Mouse (Mus musculus) adipocyte (in vitro differentiated cells): ENCODE results near the gene Kpna4.
A peak's percentile ranks its signal among the peaks of the same experiment; 100 is the strongest.

Experiments
- DNase-seq: peaks from one replicate; pipeline ENCODE4 v3.0.0-alpha.2; 2016; ENCODE audit warnings: low spot score

Kpna4 gene

GRCm38 (mm10) chr3:69126509-69127345 lies at the start of gene Kpna4:
Gene Kpna4 (minus strand): TSS chr3:69127113.
- DNase-seq = peak; percentile 93

GRCm38 (mm10) chr3:69175229-69175628 lies 48.3 kb upstream of the Kpna4 start:
- DNase-seq = no peak

DNA sequence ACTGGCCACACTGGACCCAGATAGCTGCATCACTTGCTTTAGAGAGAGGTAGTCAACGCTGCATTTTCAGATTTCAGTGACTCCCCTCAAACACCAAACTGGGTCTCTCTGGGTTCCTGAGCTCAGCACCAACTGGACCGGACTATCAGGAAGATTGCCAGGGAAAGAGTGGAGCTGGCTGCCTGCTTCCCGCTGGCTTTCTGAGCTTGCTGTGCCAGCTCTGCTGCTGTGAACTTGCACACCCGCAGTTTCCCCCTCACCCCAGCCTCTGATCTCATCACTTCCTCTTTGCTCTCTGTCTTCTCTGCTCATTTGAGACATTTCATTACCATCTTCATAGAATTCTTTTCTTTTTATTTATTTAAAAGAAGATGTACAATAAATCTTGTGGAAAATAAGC lies 44.2 kb upstream of the Kpna4 start:
- DNase-seq = no peak

GRCm38 (mm10) chr3:69169796-69170195 lies 42.9 kb upstream of the Kpna4 start:
- no peak for DNase-seq

GRCm38 (mm10) chr3:69168724-69169123 lies 41.8 kb upstream of the Kpna4 start:
- no peak for DNase-seq

DNA sequence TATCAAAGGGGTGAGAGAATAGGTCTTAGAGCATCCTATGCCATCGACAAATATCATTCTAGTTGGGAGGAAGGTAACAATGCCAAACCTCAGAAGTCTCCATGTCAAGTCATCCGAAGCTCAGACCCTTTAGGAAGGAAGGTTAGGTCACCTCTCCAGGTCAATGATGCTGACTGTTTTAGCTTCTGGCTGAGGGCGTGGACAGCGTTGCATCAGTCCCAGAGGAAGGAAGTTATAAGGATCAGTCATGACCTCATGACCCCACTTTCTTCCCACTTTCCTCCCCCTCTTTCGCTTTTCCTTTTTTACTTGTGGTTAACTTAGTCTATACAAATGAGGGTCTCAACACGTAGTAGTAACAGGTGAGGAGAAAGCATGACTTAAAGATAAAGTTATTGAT lies 36.1 kb upstream of the Kpna4 start:
- DNase-seq = no peak

GRCm38 (mm10) chr3:69160429-69160828 lies 33.5 kb upstream of the Kpna4 start:
- no peak for DNase-seq

GRCm38 (mm10) chr3:69159501-69159900 lies 32.6 kb upstream of the Kpna4 start:
- DNase-seq = no peak

- DNase-seq = no peak
Measured at GRCm38 (mm10) chr3:69157886-69158285, 31.0 kb upstream of the Kpna4 start.

- no peak for DNase-seq
Measured at GRCm38 (mm10) chr3:69156484-69156883, 29.6 kb upstream of the Kpna4 start.

GRCm38 (mm10) chr3:69154691-69155090 lies 27.8 kb upstream of the Kpna4 start:
- no peak for DNase-seq

DNA sequence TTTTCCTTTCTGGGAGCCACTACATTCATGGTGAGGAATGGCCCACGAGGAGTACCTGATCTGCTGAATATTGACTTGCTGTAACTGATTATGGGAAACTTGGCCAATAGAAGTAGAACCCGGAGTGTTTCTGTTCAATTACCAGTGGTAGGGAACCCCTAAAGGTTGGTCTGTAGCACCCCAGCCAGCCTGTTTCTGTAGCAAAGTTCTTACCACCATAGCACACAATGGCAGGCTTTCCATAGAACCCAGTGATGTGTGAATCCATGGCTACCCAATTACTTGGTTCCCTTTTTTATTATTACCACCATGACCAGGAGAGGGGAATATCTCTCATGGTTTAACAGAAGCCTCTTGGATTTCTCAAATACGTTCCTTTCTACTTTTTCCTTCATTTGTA lies 24.0 kb upstream of the Kpna4 start:
- no peak for DNase-seq

DNA sequence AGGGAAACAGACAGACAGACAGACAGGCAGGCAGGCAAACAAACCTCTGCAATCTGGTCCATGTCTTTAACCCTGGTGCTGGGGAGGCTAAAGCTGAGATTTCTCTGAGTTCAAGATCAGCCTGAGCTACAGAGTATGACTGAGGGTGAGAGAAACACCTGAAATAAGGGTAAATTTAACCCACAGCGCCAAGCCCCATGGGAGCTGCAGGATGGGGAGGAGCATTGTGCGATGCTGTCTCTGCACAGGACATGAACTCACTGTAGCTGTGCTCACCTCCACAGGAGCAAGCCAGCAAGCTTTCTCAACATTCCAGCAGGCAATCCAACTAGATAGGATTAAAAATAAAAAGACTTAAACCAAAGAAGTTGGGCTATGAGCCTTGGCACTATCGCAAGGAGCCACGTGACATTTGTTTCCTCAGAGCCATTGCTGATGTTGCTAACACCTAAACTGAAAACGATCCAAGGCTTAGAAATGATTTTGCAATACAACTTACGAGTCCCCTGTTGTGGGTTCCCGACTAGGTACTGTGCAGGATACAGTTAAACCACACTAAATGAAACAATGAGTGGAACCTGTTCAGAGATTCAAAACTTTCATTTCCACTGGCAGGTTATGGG lies 15.6 kb upstream of the Kpna4 start:
- peak; percentile 40 for DNase-seq

DNA sequence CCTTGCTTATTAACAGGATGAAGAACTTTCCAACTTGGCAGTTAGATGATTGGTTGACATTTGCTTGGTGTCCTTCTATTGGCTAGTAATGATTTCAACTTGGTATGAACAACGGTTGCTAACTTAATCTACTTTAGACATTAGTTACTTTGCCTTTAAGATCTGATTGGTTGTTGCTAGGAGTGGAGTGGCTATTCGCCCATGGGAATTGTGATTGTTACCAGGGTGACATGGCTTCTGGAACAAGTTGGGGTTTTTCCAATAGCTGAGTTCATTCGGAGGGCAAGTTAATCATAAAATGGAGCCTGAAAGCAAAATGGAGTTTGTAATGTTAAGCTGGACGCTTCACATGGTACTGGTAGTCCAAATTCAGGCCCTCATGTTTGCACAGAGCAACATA lies 13.9 kb upstream of the Kpna4 start:
- peak; percentile 63 for DNase-seq

DNA sequence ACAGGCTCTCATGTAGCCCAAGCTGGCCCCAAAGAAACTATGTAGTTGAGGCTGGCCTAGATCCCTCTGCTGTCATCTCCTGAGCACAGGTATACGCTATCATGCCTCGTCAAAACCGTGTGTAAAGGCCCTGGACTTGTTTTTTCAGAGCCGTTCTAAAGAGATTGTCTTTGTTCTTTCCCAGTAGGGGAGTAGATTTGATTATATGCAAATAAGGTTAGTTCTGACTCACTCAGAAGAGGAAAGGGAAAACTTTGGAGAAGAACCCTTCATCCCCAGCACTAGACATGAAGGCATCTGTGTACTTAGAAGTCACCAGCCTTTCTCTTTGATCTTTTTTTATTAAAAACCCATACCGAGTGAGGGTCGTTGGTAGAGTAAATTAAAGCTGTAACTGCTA lies 9.1 kb upstream of the Kpna4 start:
- no peak for DNase-seq

DNA sequence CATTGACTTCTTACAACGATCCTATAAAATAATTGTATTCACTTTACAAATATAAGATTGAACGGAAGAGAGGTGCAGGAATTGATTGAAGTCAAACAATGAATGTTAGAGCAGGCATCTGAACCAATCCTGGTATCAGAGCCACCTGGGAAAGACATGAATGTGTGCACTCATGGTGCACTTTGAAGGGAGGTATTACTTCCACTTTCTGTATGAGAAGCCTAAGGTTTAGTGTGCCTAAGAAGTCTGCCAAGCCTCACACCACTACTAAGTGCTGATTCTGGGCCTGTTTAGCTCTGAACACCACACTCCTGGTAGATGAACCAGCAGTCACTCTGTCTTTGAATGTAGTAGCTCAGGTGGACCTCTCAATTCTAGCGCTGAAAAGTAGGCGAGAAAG lies 4.1 kb upstream of the Kpna4 start:
- DNase-seq = no peak

DNA sequence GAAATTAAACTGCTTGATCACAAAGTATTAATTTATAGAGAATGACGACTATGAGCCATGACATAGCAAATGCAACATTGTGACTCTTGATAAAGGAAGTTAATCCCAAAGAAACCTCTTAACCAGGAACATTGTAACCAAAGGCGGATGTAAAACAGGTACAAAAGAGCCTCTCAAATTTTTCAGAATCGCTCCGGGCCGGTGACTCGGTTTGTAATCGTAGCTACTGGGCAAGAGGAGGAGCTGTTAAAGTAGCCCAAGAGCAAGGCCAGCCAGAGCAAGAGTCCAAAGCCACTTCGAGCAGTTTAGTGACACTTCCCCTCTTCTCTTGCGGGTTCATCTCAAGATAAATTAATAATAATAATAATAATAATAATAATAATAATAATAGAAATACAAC lies 780 bp upstream of the Kpna4 start:
- DNase-seq = no peak

- DNase-seq = no peak
Measured at GRCm38 (mm10) chr3:69127346-69127678, 399 bp upstream of the Kpna4 start.

DNA sequence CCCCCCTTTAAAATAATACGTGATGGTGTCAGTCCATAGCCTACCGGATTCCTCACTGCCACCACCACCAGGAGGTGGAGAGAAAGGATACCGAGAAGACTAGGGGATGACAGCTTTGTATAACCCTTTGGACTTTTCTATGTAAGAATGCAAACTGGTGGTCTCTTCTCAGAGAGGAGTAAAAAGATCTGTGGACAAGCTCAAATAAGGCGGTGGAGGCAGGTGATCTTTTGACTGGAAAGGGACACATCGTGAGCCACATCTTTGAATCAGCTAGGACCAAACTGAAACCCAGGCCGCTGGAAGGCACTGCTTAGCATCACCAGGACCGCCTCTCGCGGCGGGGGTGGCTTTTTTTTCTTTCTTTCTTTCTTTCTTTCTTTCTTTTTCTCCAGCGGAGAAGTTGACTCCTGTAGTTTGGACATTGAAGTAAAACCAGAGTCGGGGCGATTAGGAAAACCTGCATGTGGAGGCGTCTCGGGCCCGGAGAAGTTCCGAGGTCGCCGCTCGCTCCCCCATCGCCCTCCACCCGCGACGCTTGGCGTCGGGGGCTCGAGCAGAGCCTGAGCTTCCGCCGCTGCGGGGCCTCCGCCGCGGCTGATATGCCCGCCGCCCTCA lies 913 bp downstream of the Kpna4 start:
- peak; percentile 66 for DNase-seq

- DNase-seq = no peak
Measured at GRCm38 (mm10) chr3:69125461-69125860, 1.5 kb downstream of the Kpna4 start.

- DNase-seq = peak; percentile 62
Measured at GRCm38 (mm10) chr3:69118827-69119226, 8.1 kb downstream of the Kpna4 start.

- no peak for DNase-seq
Measured at GRCm38 (mm10) chr3:69114760-69115159, 12.2 kb downstream of the Kpna4 start.

GRCm38 (mm10) chr3:69113956-69114355 lies 13.0 kb downstream of the Kpna4 start:
- DNase-seq = no peak
